Mouse (Mus musculus): ENCODE results near the gene Ribc1.

The Ribc1 gene

GRCm38 (mm10) chrX:152016151-152017145 lies at the start of gene Ribc1, which contains the start of gene Smc1a:
Gene Ribc1 (minus strand): TSS chrX:152016295.
Gene Smc1a (plus strand): TSS chrX:152016428.
- peak; percentile 95 for DNase-seq

- DNase-seq = no peak
Measured at GRCm38 (mm10) chrX:152065674-152066073, 49.6 kb upstream of the Ribc1 start.

- DNase-seq = no peak
Measured at GRCm38 (mm10) chrX:152054094-152054493, 38.0 kb upstream of the Ribc1 start.

GRCm38 (mm10) chrX:152052546-152052945 lies 36.5 kb upstream of the Ribc1 start:
- DNase-seq = no peak

- no peak for DNase-seq
Measured at GRCm38 (mm10) chrX:152047230-152047629, 31.1 kb upstream of the Ribc1 start.

- DNase-seq = no peak
Measured at GRCm38 (mm10) chrX:152039865-152040264, 23.8 kb upstream of the Ribc1 start.

DNA sequence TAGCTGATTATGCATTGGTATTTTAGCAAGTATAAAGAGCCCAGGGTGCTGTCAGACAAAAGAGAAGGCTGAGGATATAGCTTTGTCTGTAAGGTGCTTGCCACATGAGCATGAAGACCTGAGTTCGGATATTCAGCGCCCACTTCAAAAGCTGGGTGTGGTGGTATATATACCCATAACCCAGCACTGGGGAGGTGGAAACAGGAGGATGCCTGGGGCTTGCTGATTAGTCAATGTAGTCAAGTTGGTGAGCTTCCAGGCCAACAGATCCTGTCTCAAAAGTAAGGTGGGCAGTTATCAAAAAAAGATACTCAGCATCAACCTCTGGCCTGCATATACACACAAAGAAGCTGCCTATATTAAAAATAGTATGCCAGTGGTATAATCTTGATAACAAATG lies 3.2 kb upstream of the Ribc1 start:
- no peak for DNase-seq

GRCm38 (mm10) chrX:152017186-152017585 lies 1.1 kb upstream of the Ribc1 start:
- no peak for DNase-seq

GRCm38 (mm10) chrX:152015752-152016150 lies 344 bp downstream of the Ribc1 start:
- DNase-seq = no peak

DNA sequence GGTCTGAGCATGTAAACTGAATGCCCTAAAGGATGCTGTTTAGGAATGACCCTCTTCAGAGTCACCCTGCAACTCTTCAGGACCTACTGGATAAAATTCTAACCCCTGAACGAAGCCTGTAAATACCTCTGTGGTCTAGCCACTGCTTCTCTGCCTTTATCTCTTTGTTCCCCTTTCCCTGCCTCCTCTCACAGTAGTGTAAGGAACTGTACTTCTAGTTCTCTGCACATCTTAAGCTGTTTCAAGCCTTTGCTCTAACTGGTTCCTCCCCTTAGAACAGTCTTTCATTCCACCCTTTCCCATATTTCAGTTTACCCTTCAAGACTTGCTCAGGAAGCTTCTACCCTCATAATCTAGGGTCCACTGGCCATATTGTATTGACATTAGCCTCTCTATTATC lies 8.2 kb downstream of the Ribc1 start:
- DNase-seq = no peak

- DNase-seq = no peak
Measured at GRCm38 (mm10) chrX:152002865-152003264, 13.2 kb downstream of the Ribc1 start.

DNA sequence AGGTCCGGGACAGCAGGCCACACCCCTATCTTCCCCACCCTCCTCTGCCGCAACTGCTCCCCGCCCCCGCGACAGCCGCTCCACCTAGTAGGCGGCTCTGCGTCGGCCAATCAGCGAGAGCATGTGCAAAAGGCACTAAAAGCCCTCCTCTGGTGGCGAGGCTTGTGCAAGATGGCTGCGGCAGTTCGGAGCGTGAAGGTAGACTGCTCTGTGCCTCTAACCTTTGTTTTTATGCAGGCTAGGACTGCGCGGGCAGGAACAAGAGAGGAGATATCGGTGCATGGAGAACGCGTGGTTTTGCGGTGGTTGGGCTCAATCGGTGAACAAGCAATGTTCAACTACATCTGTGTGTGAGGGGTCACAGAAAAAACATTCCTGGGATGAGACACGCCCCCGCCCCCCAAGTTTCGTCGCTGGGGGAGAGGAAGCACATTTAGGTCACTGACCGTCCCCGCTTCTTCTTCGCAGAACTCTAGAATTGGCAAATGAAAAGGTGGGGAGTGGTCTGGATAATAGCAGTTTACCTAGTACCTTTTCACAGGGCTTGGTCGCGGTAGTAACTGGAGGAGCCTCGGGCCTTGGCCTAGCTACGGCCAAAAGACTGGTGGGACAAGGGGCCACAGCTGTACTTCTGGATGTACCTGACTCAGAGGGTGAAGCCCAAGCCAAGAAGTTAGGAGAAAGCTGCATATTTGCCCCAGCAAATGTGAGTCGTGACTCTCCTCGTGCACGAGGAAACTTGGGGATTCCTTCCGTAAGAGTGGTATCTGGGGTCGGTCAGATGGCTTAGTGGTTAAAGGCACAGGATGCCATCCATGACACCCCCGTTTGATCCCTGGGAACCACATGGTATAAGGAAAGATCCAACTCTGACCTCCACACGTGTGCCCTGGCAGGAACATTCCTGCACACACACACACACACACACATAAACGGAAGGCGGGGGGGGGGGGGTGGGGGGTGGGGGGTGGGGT lies 14.1 kb downstream of the Ribc1 start, which contains the start of gene Hsd17b10:
TSS of gene Hsd17b10 (plus strand) at position 109 of the 974 bp plus-strand sequence.
- peak; percentile 91 for DNase-seq

GRCm38 (mm10) chrX:152001182-152001684 lies 14.9 kb downstream of the Ribc1 start:
- no peak for DNase-seq

DNA sequence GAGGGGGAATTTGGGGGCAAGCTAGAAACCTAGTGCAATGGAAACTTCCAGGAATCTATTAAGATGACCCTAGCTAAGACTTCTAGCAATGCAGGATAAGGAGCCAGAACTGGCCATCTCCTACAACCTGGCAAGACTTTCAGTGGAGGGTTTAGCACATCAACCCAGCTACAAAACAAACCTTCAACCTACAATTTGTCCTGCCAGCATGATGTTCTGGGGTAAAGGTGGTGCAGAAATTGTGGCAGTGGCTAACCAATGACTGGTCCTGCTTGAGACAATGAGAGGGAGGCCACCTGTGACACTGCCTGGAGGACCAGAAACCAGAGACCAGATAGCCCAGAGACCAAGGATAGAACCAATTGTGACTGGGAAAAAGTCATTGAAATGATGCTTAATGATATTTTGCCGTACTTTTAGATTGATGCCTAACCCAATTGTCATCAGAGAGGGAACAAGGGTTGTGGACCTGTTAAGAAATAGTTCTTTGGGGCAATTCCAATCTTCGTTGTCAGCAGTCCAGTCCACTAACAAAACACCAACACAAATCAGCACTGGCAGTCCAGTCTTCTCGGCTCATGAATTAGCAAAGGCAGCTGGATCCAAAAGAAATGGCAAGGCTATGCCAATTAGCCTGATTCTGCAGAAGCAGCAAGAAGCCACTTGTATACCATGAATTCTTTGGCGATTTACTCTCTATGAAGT lies 16.9 kb downstream of the Ribc1 start:
- DNase-seq = no peak

Measured in kidney, postnatal 14 days (tissue).